Mouse (Mus musculus) heart, postnatal 36 days (tissue): Measurements from ENCODE around the gene Cpsf6. TPM values are rescaled to one million over a fixed set of nuclear protein-coding genes. Genes with fewer than 3 reads are reported as not detected.
A peak's percentile ranks its signal among the peaks of the same experiment; 100 is the strongest.

Experiments used
- DNase-seq, 2 experiments: peaks; one replicate each; pipeline ENCODE4 v3.0.0; 2021 to 2022
- intact Hi-C: fragments of 180-260 bp; cut with DNase I; formaldehyde crosslinking; loops from one replicate; pipeline ENCODE4 v1.15.1; 2025
- total RNA-seq, 2 experiments: library from RNA; stranded (reverse); gene quantifications; 2 replicates each; pipeline ENCODE4 v1.2.3; 2021

Cpsf6 gene
- total RNA-seq, 2 experiments from 2014 or later, result 30.0 to 33.7 TPM

DNA sequence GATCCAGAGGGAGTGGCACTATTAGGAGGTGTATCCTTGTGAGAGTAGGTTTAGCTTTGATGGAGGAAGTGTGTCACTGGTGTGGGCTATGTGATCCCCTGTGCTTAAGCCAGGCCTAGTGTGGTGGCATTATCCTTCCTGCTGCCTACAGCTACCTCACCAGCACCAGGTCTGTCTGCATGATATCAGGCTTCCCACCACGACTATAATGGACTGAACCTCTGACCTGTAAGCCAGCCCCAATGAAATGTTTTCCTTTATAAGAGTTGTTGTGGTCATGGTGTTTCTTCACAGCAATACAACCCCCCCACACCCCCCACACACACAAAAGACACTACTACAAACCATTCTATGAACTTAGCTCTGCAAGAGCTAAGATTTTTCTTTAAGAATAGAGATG is 34.9 kb upstream of the Cpsf6 start:
- intact Hi-C loops, result no loop called here
- DNase-seq, result no peak

GRCm38 (mm10) chr10:117413562-117414527 is 34.0 kb upstream of the Cpsf6 start:
- intact Hi-C loops, result no loop called here

DNA sequence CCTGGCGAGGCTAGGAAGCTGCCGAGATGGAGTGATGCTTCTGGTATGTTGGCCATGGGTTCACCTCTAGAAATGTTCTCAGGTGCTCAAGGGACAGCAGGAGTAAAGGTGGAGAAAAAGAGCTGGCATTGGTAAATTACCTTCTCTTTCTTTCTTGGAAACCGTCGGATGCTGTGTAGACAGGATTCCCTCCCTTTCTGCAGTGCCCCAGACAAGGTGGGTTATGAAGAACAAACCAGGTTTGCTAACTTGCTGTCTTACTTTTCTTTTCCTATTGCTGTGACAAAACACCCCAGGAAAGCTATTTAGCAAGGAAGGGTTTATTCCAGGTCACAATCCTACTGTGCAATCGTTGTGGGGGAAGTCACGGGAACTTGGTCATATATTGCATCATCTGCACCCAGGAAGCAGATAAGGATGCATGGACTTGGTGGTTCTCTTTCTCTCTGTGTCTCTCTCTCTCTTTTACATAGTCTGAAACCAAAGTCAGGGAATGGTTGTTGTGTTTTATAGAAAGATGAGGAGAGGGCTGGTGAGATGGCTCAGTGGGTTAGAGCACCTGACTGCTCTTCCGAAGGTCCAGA is 32.8 kb upstream of the Cpsf6 start:
- intact Hi-C loops, result no loop called here
- DNase-seq, result no peak

More at GRCm38 (mm10) chr10:117413562-117414527, 34.0 kb upstream of the Cpsf6 start:
- no peak for DNase-seq

- intact Hi-C loops, result no loop called here
Observed at GRCm38 (mm10) chr10:117411716-117412473, 32.1 kb upstream of the Cpsf6 start.

DNA sequence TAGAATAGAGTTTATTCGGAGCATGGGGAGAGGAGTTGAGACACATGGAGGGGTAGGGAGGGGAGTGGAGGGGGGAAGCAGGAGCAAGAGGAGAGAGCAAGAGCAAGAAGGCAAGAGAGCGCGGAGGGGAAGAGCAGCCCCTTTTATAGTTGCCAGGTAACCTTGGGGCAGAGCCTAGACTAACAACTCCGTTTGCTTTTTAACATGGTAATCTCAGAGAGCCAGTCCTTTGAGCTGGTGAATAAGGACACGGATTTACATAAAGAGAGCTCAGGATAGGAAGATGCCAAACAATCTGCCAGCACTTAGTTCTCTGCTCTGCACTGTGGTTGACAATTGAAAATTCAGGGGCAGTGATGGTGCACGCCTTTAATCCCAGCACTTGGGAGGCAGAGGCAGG is 31.3 kb upstream of the Cpsf6 start:
- intact Hi-C loops, result no loop called here
- no peak for DNase-seq

More at GRCm38 (mm10) chr10:117411716-117412473, 32.1 kb upstream of the Cpsf6 start:
- DNase-seq, result no peak

DNA sequence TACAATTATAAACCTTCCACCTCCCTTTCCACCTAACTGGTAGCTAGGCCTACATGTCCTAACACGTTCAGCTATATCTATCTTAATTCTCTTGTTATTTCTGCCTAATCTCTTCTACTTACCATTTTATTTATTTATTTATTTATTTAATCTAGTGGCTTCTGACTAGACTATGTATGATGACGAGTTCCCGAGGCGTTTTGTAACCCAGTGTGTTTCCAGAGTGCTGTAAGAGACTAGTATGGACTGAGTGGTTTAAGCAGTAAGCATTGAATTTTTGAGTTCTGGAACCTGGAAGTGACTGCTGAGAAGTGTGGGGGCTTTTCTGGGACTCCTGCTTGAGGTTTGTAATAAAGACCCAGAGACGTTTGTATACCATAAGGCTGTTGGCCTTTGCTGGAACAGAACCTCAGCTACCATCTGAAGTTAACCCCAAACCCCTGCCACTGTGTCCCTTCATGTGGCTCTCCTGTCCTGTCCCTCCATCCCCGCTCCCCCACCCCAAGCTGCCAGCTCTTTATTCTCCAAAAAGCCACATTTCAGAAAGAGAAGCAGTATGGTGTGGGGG is 30.8 kb upstream of the Cpsf6 start:
- no peak for DNase-seq
- intact Hi-C loops, result no loop called here

- intact Hi-C loops, result loop anchor here (10.0 kb wide), 1 partner anchor 135 kb away; no protein-coding TSS in a partner anchor
- no peak for DNase-seq
Observed at GRCm38 (mm10) chr10:117409373-117410354, 29.8 kb upstream of the Cpsf6 start.

DNA sequence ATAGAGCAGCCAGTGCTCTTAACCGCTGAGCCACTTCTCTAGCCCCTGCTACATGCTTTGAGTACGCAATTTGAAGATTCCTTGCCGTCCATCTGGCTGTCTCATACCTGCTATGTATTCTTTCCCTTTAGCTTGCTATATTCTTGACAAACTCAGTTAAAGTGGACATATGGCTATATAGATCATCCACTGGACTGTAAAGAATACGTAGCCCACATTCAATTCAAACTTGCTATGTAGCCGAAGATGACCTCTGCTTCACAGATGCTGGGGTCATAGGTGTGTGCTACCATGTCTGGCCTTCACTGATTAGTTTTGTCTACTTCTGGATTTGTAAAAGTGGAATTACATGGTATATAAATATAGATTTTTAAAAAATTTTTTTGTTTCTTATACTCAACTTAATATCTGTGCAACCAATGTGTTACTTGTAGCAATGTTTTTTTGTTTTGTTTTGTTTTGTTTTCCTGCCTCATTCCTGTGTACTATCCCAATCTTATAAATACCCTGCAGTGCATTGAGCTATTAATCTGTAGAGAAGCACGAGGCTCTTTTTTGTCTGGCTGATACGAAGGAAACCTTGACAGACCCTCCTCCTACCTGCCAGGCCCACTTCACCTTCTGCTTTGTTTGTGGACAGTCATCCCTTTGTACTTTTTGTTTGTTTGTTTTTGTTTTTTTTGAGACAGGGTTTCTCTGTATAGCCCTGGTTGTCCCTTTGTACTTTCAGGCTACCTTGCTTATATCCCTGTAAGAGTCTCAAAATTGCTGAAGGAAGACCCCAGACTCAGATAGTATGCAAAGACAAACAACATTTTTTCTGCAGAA is 28.9 kb upstream of the Cpsf6 start:
- intact Hi-C loops, result loop anchor here (10.0 kb wide), 1 partner anchor 134 kb away; no protein-coding TSS in a partner anchor
- DNase-seq, result no peak

DNA sequence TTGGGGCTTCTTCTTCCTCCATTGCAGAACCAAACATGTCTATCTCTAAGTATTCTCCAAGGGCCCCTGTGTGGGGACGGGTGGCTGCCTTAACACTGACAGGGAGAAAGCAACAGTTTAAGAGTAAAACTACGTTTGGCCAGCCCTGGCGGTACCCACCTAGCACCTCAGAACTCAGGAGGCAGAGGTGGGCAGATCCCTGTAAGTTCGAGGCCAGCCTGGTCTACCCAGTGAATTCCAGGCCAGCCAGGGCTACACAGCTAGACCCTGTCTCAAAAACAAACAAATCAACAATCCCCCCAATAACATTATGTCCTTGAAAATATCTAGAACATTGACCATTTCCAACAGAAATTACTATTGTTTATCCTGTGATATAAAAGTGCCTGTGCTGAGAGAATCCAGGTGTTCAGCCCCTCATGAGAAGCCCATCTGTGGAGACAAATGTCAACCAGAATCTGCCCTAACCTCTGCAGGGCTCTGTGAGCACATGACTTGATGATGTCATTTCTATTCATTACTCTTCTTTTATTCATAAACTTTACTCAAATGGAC is 28.0 kb upstream of the Cpsf6 start:
- intact Hi-C loops, result loop anchor here (10.0 kb wide), 1 partner anchor 133 kb away; no protein-coding TSS in a partner anchor
- DNase-seq, result no peak

DNA sequence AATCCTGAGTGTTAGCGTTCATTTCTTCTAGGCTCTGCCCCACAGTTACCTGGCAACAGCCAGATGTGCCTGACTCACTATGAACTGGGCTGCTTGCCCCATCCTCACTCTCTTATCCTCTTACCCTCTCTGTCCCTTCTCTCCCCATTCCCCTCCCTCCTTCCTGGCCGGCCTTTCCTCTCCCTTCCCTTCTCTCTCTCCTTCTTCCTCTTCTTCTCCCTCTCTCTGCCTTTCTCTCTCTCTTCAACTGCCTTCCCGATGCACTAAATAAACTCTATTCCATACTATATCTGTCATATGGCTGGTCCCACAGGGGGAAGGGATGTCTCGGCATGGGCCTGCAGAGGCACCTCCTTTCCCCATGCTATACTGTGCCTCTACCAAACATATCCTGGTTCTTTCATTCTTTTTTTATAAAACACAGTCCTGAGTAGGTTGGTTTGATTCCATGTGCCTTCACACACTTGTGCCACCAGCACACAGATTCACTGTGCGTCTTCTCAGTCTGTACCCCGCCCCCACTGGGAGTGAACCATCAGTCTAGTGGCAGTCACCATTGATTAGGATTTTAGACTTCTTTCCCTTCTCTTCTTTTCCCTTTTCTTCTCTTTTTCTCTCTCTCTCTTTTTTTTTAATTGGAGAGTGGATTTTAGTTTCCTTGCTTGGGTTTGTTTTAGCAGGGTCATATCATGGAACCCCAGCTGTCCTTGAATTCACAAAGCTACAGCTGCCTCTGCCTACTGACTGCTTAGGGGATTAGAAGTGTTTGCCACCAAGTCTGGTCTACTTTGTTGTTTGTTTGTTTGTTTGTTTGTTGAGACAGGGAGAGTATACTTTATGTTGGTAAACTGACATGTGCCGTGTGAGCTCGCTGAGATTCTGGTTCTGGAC is 27.3 kb upstream of the Cpsf6 start:
- intact Hi-C loops, result loop anchor here (10.0 kb wide), 1 partner anchor 132 kb away; no protein-coding TSS in a partner anchor
- DNase-seq, result no peak

- no peak for DNase-seq
- intact Hi-C loops, result loop anchor here (10.0 kb wide), 1 partner anchor 131 kb away; no protein-coding TSS in a partner anchor
Observed at GRCm38 (mm10) chr10:117406283-117406588, 26.4 kb upstream of the Cpsf6 start.

DNA sequence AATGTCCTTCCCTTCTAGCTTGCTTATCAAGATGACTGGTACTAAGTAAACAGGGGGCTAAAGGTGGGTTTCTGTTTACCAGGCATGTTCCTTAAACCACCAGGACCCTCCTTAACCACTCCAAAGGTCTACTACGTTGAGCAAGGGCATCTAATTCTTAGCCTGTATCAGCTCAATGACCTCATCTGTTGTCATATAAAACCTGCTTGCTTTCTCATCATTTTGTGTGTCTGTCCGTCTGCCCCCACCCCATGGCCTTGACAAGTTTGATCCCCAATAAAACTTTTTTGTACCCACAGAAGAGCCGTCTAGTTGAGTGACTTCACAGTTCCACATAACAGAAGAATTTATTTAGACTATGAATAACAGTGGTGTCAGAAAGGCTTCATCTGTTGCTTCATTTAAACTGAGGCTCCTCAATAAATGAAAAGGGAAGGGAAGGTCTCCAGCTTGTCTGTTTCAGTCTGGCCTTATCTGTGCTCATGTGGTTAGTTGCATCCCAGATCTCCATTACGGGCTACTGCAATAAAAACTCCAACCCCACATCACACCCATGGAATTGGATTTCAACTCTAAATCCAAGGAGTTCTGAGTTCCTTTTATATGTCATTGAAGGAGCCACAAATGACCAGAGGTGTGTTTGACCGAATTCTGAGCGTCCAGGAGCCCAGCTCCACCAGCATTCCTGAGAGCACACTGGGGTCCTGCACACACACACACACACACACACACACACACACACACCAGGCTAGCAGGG is 25.9 kb upstream of the Cpsf6 start:
- intact Hi-C loops, result loop anchor here (10.0 kb wide), 1 partner anchor 131 kb away; no protein-coding TSS in a partner anchor
- DNase-seq, result no peak

DNA sequence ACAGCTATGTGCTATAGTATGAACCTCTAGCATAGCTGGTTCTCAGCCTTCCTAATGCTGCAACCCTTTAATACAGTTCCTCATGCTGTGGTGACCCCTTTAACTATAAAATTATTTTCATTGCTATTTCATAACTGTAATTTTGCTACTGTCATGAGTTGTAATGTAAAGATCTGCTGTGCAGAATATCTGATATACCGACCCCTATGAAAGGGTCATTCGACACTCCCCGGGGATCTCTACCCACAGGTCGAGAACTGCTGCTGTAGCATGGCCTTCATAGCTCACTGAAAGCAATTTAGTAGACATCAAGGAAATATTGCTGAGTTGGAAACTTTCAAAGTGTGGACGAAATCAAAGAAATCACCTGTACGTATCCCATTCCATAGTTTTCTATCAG is 24.6 kb upstream of the Cpsf6 start:
- intact Hi-C loops, result loop anchor here (10.0 kb wide), 1 partner anchor 130 kb away; no protein-coding TSS in a partner anchor
- no peak for DNase-seq

- intact Hi-C loops, result loop anchor here (2.0 to 10.0 kb wide), 3 partner anchors 41 to 129 kb away; no protein-coding TSS in a partner anchor
Observed at GRCm38 (mm10) chr10:117403344-117403953, 23.6 kb upstream of the Cpsf6 start.

GRCm38 (mm10) chr10:117402403-117403333 is 22.9 kb upstream of the Cpsf6 start:
- peak; percentile 41 to 63 for DNase-seq
- intact Hi-C loops, result loop anchor here (2.0 to 10.0 kb wide), 3 partner anchors 40 to 128 kb away; no protein-coding TSS in a partner anchor

More at GRCm38 (mm10) chr10:117403344-117403953, 23.6 kb upstream of the Cpsf6 start:
- no peak for DNase-seq
